9 mouse cellular contexts compared by ENCODE assay signal in genomic region chr19:6163872-6164547, GRCm38 (mm10). TPM values are rescaled to one million over a fixed set of nuclear protein-coding genes. Genes with fewer than 3 reads are reported as not detected.
A peak's percentile ranks its signal among the peaks of the same experiment; 100 is the strongest.
DNase-seq lines count a peak whose midpoint lies in the region; ATAC-seq lines count a peak whose summit lies in the region.
"Had no signal": no experiment of that assay in that cellular context is flagged by ENCODE, and none has a peak within 500 bp of the region (broad histone marks: within the 10 kb centered on the region; RNA-seq: fewer than 3 reads in every experiment).

No protein-coding gene starts in this region.

- H3K36me3 ChIP-seq in forebrain, embryonic 14.5 days (ENCODE audit: control insufficient read depth, insufficient read depth, low read length) = no peaks in the 10 kb centered on the region

- no peaks in the 10 kb centered on the region for H3K27me3 ChIP-seq in forebrain, embryonic 14.5 days (replicated peaks; ENCODE audit: control insufficient read depth, insufficient read depth, low read length)

- H3K4me3 ChIP-seq in forebrain, embryonic 14.5 days (ENCODE audit: low read depth, low read length) = no peak overlapping the region

- H3K9me3 ChIP-seq in forebrain, embryonic 14.5 days (replicated peaks; ENCODE audit: control insufficient read depth, low read length) = no peaks in the 10 kb centered on the region

- H3K4me1 ChIP-seq in forebrain, embryonic 14.5 days (ENCODE audit: control insufficient read depth, insufficient read depth, low read length) = no peaks in the 10 kb centered on the region

- no peak overlapping the region for H3K4me2 ChIP-seq in forebrain, embryonic 14.5 days (ENCODE audit: low read length)

- WGBS in forebrain, embryonic 14.5 days = 74% methylated on average over 10 of the region's 10 CpGs

- peak; percentile 44 to 65 for DNase-seq in adrenal gland, adult (ENCODE audit: inconsistent age in 2 of 2, low spot score in 1 of 2)
- DNase-seq in adrenal gland, postnatal 4 days (ENCODE audit: low spot score in 2 of 2) = no peak
- DNase-seq in urinary bladder, postnatal 14 days (ENCODE audit: low spot score) = peak; percentile 27
- DNase-seq in urinary bladder, postnatal 25 days (ENCODE audit: low spot score) = no peak
- peak; percentile 29 to 52 for DNase-seq in kidney, postnatal 4 days
- DNase-seq in forebrain, embryonic 14.5 days (ENCODE audit: low spot score) = no peak
- no peak for DNase-seq in left cerebral cortex, adult 11 months (ENCODE audit: low spot score)

- no peak overlapping the region for H3K27ac ChIP-seq in forebrain, embryonic 14.5 days (ENCODE audit: low read depth, low read length)

- H3K9ac ChIP-seq in forebrain, embryonic 14.5 days (ENCODE audit: low read length) = no peak overlapping the region

- ATAC-seq in forebrain, embryonic 14.5 days = no peak
- ATAC-seq in erythroblast, adult 5-6 weeks (replicated peaks; ENCODE audit: low FRiP score, poor library complexity, severe bottlenecking) = no peak

RNA-seq across cellular contexts. Expression of gene Majin, which starts 20.2 kb away (rescaled TPM):
- 1 to 10 TPM; 2.1 to 3.5 TPM for total RNA-seq in adrenal gland, postnatal 4 days (2021)
- polyA plus RNA-seq in forebrain, embryonic 14.5 days (2014; fragmentation: Nextera tagmentation; extraction: Ambion mirVana) = not detected in 2 replicates
- not detected in 2 replicates for total RNA-seq in erythroblast, adult 5-6 weeks (2015; ENCODE audit: low replicate concordance)
- total RNA-seq in erythroblast, adult 5-6 weeks (2017; ENCODE audit: low replicate concordance) = not detected in 2 replicates
- total RNA-seq: layer of hippocampus, postnatal 10 days had no signal

RNA-seq across cellular contexts. Expression of gene Arl2, which starts 22.7 kb away (rescaled TPM):
- total RNA-seq in adrenal gland, postnatal 4 days (2021) = 10 to 100 TPM; 64.2 to 65.1 TPM
- polyA plus RNA-seq in forebrain, embryonic 14.5 days (2014; fragmentation: Nextera tagmentation; extraction: Ambion mirVana) = 80.3 and 90.2 TPM in 2 replicates
- total RNA-seq in erythroblast, adult 5-6 weeks (2015; ENCODE audit: low replicate concordance) = 3.7 and 11.9 TPM in 2 replicates
- total RNA-seq in erythroblast, adult 5-6 weeks (2017; ENCODE audit: low replicate concordance) = 3.7 and 5.3 TPM in 2 replicates

RNA-seq across cellular contexts. Expression of gene Batf2, which starts 23.2 kb away (rescaled TPM):
- total RNA-seq in adrenal gland, postnatal 4 days (2021) = 1 to 10 TPM in 1 of 2 experiments, under 1 TPM in 1; 0.81 to 2.0 TPM
- polyA plus RNA-seq in forebrain, embryonic 14.5 days (2014; fragmentation: Nextera tagmentation; extraction: Ambion mirVana) = not detected in 2 replicates
- total RNA-seq in erythroblast, adult 5-6 weeks (2015; ENCODE audit: low replicate concordance) = not detected in 2 replicates
- 2.4 TPM in 1 of 2 replicates, not detected in the other for total RNA-seq in erythroblast, adult 5-6 weeks (2017; ENCODE audit: low replicate concordance)

RNA-seq across cellular contexts. Expression of gene Snx15, which starts 35.9 kb away (rescaled TPM):
- 10 to 100 TPM; 27.1 to 27.7 TPM for total RNA-seq in adrenal gland, postnatal 4 days (2021)
- 45.6 and 50.2 TPM in 2 replicates for polyA plus RNA-seq in forebrain, embryonic 14.5 days (2014; fragmentation: Nextera tagmentation; extraction: Ambion mirVana)
- total RNA-seq in erythroblast, adult 5-6 weeks (2015; ENCODE audit: low replicate concordance) = 115 and 175 TPM in 2 replicates
- total RNA-seq in erythroblast, adult 5-6 weeks (2017; ENCODE audit: low replicate concordance) = 111 and 128 TPM in 2 replicates

RNA-seq across cellular contexts. Expression of gene Sac3d1, which starts 45.6 kb away (rescaled TPM):
- 10 to 100 TPM; 18.6 TPM for total RNA-seq in adrenal gland, postnatal 4 days (2021)
- 56.4 and 57.6 TPM in 2 replicates for polyA plus RNA-seq in forebrain, embryonic 14.5 days (2014; fragmentation: Nextera tagmentation; extraction: Ambion mirVana)
- 6.3 and 10.2 TPM in 2 replicates for total RNA-seq in erythroblast, adult 5-6 weeks (2015; ENCODE audit: low replicate concordance)
- 3.7 and 6.1 TPM in 2 replicates for total RNA-seq in erythroblast, adult 5-6 weeks (2017; ENCODE audit: low replicate concordance)

Comparison
In these comparisons a context has a peak if more than half of its experiments do, and no peak if none do; other contexts are left out.
1. DNase-seq: peak in adrenal gland, adult (2 of 2), urinary bladder, postnatal 14 days (single experiment) and kidney, postnatal 4 days (2 of 2); none in adrenal gland, postnatal 4 days (0 of 2), urinary bladder, postnatal 25 days (single experiment), forebrain, embryonic 14.5 days (single experiment) and left cerebral cortex, adult 11 months (single experiment).
2. RNA of gene Arl2, which starts 22.7 kb away (total RNA-seq): 64.2 to 65.1 TPM in adrenal gland, postnatal 4 days; 3.7 to 11.9 TPM in erythroblast, adult 5-6 weeks; every median in the first group is over 4 times any median in the second.